Mouse (Mus musculus): Measurements from ENCODE around the gene Fgf5.

DNA sequence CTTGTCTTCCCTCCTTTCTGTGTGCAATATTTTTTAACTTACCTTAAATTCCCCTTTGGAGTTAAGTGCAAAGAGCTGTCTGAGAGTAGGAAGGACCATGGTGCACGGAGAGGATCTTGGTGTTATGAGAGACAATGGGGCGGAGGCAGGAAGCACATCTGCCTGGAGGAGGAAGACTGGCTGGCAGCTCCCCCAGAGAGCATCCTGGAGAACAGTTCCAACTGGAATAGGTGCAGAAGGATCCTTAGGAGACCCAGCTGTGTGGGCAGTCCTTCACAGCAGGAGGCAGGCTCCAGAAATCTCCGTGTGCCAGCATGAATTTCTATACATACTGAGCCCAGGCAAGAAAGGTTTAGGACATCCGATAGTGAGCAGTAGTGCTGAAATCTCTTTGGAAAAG is 8.0 kb upstream of the Fgf5 start:
- TF ChIP-seq POLR2A (IDR thresholded peaks at IDR 0.05; ENCODE audit: control insufficient read depth, low read depth, low read length) (no peak), CTCF (IDR thresholded peaks at IDR 0.05; ENCODE audit: control insufficient read depth, insufficient read depth, insufficient replicate concordance, low read depth, low read length) (no peak)
